Mouse (Mus musculus) ovary, postnatal 10 days (tissue): ENCODE data around the gene Peli2.

Experiments used
- DNase-seq: peaks from one replicate; pipeline ENCODE4 v3.0.0; 2022; ENCODE audit warnings: low spot score

The Peli2 gene

DNA sequence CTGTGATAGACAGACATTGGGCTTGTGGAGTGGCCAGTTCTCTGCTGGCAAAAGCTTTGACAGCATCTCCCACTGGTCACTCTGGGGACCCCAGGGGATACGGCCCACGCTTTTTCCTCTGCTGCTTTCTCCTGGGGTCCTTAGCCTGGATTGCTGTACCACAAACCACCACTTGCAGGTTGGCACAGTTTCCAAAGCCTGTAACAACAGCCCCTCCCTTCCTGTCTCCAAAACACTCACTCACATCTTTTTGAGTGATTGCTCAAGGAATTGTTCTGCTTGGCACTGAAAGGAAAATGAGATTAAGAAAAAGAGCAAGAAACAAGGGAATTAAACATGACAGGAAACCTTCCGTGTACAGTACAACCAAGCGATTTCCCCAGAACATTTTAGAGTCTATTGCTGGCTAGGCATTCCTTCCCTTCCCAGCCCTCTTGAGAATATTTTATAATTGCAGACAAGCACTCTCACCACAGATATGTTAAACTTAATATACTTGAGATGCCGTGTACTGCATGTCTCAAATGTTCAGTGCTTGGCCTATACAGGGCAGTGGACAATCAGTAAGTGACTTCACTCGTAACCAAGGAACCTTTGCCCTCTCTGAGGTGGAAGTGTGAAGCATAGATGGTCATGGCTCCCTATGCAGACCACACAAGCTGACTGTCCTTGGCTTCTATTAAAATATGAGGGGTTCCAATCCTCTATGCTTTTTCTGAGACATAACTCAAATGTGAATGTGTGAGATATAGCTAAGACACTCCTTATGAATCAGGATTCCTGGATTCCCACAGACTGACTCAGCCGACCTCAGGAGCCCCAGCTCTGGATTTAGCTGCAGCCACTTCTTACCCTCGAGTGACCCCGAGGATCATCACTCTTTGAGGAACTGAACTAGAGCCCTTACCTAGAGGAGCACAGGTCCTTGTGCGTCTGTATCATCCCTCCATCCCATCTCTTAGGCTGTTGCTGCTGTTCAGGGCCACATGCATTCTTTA, 169.3 kb downstream of the Peli2 start:
- DNase-seq: no peak

DNA sequence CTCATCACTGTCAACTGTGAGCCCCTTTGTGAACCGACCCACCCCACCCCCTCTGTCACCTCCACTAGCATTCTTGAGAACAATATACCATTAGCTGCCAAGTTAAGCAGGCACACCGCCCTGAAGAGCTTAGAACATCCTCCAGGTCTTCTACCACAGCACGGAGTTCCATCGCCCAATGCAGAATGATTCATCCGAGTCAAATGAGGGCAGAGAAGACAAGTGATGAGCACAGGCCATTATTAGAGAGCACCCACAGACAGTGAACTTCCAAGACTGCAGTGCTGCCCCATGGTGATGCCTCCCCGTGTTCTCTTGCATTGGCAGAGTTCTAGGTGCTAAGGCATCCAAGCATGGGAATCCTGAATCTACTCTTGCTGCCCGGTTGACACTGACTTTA, 172.9 kb downstream of the Peli2 start:
- DNase-seq: no peak

DNA sequence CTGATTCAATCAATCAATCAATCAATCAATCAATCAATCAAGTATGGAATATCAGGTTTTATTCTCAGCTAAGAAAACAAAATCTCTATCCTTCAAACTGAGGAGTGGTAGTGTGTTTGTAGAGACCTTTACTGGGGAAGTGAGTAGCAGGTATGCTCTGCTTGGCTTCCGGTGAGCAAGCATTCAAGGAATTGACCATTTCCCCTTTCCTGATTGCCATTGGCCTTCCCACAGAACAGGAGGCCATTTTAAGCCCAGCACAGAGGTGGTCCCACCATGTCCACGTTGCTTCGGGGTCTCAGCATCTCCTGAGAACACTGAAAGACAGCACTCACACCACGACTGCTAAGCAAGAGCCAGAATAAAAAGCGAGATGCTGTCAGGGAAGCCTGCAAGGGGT, 174.8 kb downstream of the Peli2 start:
- no peak for DNase-seq

DNA sequence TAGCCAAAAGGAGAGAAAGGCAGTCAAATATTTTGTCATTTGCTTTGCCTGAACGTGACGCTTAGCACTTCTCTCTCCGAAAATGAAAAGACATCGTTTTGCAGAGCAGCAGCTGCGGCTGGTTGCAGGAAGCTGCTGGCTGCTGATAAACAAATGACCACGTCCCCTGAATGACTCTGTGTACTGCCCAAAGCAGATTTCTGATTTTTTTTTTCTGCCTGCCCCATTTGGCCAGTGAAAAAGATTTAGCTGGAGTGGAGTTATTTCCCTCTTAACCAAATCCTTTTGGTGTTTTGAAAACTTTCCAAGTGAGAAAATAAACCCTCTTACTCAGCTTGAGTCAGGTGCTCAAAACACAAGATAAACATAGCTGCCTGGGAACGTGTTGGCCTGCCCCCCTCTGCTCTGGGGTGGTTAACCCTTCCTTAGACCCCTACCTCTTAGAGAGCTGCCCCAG, 175.2 kb downstream of the Peli2 start:
- DNase-seq: no peak

DNA sequence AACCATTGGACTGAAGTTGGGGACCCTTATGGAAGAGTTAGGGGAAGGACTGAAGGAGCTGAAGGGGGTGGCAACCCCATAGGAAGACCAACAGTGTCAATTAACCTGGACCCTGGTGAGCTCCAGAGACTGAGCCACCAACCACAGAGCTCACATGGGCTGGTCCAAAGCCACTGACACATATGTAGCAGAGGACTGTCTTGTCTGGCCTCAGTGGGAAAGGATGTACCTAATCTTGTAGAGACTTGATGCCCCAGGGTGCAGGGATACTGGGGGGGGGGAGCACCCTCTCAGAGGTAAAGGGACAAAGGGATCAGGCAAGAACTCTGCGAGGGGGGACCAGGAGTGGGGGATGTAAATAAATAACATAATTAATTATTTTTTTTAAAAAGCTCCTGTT, 176.2 kb downstream of the Peli2 start:
- no peak for DNase-seq

DNA sequence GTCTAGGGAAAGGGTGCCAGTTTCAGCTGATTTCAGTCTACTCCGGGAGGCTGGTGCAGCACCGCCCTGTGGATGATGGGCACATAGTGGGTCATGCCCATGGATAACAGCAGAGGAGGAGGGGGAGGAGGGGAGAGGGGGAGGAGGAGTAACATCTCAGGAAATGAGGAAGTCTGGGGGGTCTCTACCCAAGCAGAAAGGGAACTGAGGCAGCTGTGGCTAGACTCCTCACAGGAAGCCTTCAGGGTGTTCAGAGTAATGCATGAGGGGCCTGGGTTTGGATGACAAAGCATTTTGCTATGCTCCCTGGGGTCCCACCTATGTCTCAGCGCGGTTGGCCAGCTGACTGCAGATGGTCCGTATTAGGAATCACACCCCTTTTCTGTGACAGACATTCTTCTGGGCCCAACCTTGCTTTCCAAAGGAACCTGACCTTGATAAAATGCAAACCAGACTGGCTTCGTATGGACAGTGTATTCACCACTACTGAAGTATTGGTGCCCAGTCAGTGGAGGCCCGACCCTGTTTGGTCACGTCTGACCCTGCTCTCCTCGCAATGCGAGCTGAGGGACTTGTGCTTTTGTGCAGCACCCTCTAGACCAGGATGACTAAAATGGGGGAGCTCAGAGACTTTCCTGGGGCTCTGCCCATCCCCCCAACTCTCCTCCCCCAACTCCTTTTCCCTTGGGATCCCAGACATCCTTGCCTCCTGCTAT, 182.0 kb downstream of the Peli2 start:
- DNase-seq: no peak

DNA sequence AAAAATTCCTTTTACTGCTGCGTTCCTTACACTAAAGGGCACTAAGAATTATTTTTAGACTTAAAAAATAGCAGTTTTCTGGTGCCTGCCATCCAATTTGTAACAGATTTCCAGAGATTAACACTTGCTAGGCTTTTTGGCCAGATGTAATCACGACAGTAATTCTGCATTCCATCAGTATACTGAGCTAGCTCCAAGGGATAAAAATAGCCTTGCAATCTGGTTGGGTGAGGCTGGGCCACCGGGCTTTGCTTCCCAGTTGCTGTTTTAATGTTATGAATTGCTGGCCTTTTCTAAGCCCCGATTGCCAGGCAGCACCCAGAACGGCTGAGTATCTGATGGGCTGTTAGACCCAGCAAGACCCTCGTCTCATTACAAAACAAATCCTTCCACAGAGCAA, 182.6 kb downstream of the Peli2 start:
- DNase-seq: no peak

DNA sequence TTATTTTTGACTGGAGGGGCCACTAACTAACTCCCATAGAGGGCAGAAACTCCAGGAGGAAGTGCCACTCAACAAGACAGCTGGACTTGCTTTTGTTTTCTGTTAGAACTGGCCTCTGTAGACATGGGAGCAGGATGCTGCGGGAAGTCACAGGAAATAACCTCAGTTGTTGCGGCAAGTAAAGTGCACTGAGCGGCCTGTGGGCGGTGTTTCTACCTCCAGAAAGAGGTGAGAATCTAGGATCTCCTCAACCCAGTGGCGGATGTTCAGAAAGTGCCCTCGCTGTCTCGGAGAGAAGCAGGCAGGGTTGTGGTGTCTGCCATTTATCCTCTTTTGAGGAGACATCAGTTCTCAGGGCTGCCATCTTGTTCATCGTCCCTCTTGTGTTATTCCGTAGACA, 183.2 kb downstream of the Peli2 start:
- no peak for DNase-seq

DNA sequence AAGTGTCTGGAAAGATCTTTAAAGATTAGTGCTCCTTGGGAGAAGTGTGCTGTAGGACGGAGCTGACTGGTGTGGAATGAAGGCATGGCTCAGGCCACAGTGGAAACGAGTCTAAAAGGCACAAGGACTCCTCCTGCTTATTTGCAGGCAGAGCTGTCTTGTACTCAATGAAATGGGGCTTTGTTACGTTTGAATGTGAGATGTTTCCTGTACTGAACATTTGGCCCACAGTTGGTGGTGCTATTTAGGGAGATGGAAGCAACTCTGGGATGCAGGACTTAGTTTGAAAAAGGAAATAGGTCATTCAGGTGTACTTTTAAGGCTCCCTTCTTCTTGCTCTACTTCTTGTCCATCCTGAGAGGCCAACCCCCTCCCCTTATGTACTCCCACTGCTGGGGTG, 192.6 kb downstream of the Peli2 start:
- no peak for DNase-seq

DNA sequence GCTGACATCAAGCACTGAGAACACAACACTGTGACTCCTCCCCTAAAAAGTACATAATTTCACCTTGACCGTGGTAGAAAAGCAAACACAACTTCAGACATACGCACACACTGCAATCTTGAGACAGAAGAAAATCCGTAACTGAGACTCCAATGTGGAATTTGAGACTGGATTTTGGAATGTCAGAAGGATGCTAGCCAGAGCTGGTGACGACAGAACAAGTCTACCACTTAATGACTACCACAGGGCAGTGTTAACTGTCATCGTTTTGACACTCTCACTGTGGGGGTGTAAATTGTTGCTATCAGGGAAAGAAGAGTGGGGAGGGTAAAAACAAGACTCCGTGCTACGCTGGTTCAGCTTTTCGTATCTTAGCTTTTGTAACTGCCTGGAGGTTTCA, 195.8 kb downstream of the Peli2 start:
- DNase-seq: no peak

DNA sequence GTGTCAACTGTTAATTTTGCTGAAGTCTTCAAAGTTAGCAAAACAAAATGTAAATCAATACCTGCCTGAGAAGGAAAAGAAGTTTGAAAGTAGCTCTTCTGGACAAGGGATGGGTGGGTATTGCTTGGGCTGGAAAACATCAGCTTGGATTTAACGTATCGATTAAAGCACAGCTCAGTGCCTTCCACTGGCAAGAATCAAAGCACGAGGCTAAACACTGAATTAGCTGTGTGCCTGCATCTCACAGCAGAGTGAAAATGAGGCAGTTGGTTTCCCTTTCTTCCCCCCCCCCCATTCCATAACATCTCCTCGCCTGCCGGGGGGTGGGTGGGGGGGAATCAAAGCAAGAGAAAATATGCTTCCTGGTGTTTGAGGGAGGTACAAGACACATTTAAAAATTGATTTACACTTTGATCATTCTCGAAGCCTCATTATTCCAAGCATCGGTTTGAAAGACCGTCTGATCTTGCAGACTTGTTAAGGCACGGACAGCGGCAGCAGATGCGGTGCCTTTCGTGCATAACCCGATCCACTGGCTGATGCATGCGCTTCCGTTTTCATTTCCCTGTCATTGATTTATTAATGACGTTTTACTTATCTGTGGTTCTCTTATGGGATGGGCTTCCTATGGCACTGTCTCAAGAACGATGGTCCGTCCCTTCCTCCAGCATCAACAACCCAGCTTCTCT, 203.3 kb downstream of the Peli2 start:
- DNase-seq: no peak

DNA sequence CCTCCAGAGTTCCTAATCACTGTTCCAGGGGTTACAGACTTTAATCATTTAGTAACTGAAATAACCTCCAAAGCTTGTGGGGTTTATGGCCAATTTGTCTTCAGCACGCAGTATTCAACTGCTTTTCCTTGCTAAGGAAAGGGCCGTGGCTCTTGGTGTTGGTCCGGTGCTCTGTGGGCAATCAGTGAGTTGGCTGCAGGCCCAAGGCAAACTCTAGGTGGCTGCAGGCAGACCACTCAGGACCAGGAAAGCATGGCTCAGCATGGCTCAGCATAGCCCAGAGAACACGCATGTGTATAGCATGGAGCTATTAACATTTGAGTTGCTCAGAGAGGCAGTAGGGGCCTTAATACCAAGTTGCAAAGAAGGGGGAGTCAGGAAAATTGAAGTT, 203.8 kb downstream of the Peli2 start:
- no peak for DNase-seq

DNA sequence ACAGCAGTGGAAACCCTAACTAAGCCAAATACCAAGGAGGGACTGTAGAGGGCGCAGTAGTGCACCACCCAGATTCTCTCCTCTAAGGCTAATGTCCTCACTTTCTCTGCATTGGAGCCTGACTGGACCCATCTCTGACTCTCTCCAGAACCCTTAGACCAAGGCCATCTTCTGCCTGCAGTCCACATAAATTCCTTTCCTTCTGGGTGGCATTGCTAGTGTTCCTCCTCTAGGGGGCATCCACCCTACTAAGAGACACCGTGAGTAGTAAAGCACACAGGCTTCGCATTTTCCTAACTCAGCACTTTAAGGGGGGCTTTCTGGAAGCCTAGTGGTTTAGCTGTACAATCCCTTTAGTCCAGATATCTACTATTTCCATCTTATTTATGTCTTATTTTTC, 207.1 kb downstream of the Peli2 start:
- DNase-seq: no peak

DNA sequence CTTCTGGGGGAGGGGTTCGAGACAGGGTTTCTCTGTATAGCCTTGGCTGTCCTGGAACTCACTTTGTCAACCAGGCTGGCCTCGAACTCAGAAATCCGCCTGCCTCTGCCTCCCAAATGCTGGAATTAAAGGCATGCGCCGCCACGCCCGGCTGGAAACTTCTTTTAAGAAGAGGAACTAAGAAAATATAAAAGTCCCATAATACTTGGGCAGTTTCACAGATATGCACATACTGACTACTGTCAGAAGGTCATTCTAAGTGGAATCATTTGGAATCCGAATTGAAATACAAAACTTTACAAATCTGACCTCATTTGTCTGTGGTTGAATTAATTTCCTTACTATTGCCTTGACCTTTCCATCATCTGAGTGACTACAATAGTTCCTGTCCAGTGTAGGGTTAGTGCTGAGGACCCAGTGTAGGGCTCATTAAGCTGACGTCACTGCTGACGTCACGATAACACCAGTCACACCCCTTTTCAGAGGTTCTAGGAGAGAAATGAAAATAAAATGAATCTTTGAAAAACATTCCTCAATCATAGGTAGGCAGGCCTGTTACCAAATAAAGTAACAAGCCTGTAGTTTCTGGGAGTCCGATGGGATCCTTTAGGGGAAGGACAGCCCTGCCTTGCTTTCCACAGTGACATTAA, 209.2 kb downstream of the Peli2 start:
- no peak for DNase-seq
